Mouse (Mus musculus) bone marrow, adult 2 months (tissue): ENCODE measurements around the gene Ino80b.

Experiments
- CTCF ChIP-seq: fragments of 200-500 bp; IDR thresholded peaks from 2 replicates; pipeline ENCODE4 v1.5.1; 2011; ENCODE audit warnings: low read length, control low read depth; ENCODE audit not compliant: control insufficient read depth, insufficient read depth
- POLR2A ChIP-seq: fragments of 200-500 bp; IDR thresholded peaks from 2 replicates; pipeline ENCODE4 v1.6.1; 2011; ENCODE audit warnings: low read depth, mild to moderate bottlenecking, control low read depth, low read length, borderline replicate concordance; ENCODE audit not compliant: control insufficient read depth

- TF ChIP-seq POLR2A = peak; percentile 73; the same call in 1 of the 2 replicates
- no peak for TF ChIP-seq CTCF
These were observed 349 bp downstream of the Ino80b start for GRCm38 (mm10) chr6:83124851-83125312.
